Mouse (Mus musculus): Measurements from ENCODE around the gene Lrig1. TPM values are rescaled to one million over a fixed set of nuclear protein-coding genes. Genes with fewer than 3 reads are reported as not detected.

Lrig1 gene
- total RNA-seq, 2 experiments from 2014 or later: 28.0 to 30.5 TPM

- DNase-seq (ENCODE audit: extremely low spot score in 1 of 2, low spot score in 1 of 2): no peak
Observed at GRCm38 (mm10) chr6:94652659-94653213, 47.2 kb downstream of the Lrig1 start.

GRCm38 (mm10) chr6:94651541-94651940 lies 48.4 kb downstream of the Lrig1 start:
- DNase-seq (ENCODE audit: extremely low spot score in 1 of 2, low spot score in 1 of 2): no peak

- DNase-seq (ENCODE audit: extremely low spot score in 1 of 2, low spot score in 1 of 2): no peak
Observed at GRCm38 (mm10) chr6:94649637-94650036, 50.3 kb downstream of the Lrig1 start.

GRCm38 (mm10) chr6:94648496-94648895 lies 51.5 kb downstream of the Lrig1 start:
- DNase-seq (ENCODE audit: extremely low spot score in 1 of 2, low spot score in 1 of 2): no peak

- DNase-seq (ENCODE audit: extremely low spot score in 1 of 2, low spot score in 1 of 2): no peak
Observed at GRCm38 (mm10) chr6:94647574-94648430, 52.2 kb downstream of the Lrig1 start.

GRCm38 (mm10) chr6:94646902-94647301 lies 53.1 kb downstream of the Lrig1 start:
- no peak for DNase-seq (ENCODE audit: extremely low spot score in 1 of 2, low spot score in 1 of 2)

- no peak for DNase-seq (ENCODE audit: extremely low spot score in 1 of 2, low spot score in 1 of 2)
Observed at GRCm38 (mm10) chr6:94646274-94646863, 53.6 kb downstream of the Lrig1 start.

- DNase-seq (ENCODE audit: extremely low spot score in 1 of 2, low spot score in 1 of 2): no peak
Observed at GRCm38 (mm10) chr6:94645723-94646122, 54.2 kb downstream of the Lrig1 start.

GRCm38 (mm10) chr6:94644641-94645040 lies 55.3 kb downstream of the Lrig1 start:
- DNase-seq (ENCODE audit: extremely low spot score in 1 of 2, low spot score in 1 of 2): no peak

GRCm38 (mm10) chr6:94643989-94644388 lies 56.0 kb downstream of the Lrig1 start:
- DNase-seq (ENCODE audit: extremely low spot score in 1 of 2, low spot score in 1 of 2): no peak

GRCm38 (mm10) chr6:94642048-94642447 lies 57.9 kb downstream of the Lrig1 start:
- no peak for DNase-seq (ENCODE audit: extremely low spot score in 1 of 2, low spot score in 1 of 2)

GRCm38 (mm10) chr6:94640297-94640696 lies 59.7 kb downstream of the Lrig1 start:
- DNase-seq (ENCODE audit: extremely low spot score in 1 of 2, low spot score in 1 of 2): no peak

GRCm38 (mm10) chr6:94637024-94637434 lies 62.9 kb downstream of the Lrig1 start:
- DNase-seq (ENCODE audit: extremely low spot score in 1 of 2, low spot score in 1 of 2): no peak

GRCm38 (mm10) chr6:94635343-94635742 lies 64.6 kb downstream of the Lrig1 start:
- no peak for DNase-seq (ENCODE audit: extremely low spot score in 1 of 2, low spot score in 1 of 2)

- DNase-seq (ENCODE audit: extremely low spot score in 1 of 2, low spot score in 1 of 2): no peak
Observed at GRCm38 (mm10) chr6:94634710-94635109, 65.2 kb downstream of the Lrig1 start.

- DNase-seq (ENCODE audit: extremely low spot score in 1 of 2, low spot score in 1 of 2): no peak
Observed at GRCm38 (mm10) chr6:94634274-94634673, 65.7 kb downstream of the Lrig1 start.

- DNase-seq (ENCODE audit: extremely low spot score in 1 of 2, low spot score in 1 of 2): no peak
Observed at GRCm38 (mm10) chr6:94631779-94632082, 68.2 kb downstream of the Lrig1 start.

- DNase-seq (ENCODE audit: extremely low spot score in 1 of 2, low spot score in 1 of 2): no peak
Observed at GRCm38 (mm10) chr6:94631051-94631778, 68.7 kb downstream of the Lrig1 start.

- no peak for DNase-seq (ENCODE audit: extremely low spot score in 1 of 2, low spot score in 1 of 2)
Observed at GRCm38 (mm10) chr6:94628787-94629186, 71.2 kb downstream of the Lrig1 start.

- no peak for DNase-seq (ENCODE audit: extremely low spot score in 1 of 2, low spot score in 1 of 2)
Observed at GRCm38 (mm10) chr6:94627714-94628595, 72.0 kb downstream of the Lrig1 start.

Measured in layer of hippocampus, postnatal 25 days (tissue).